Mouse (Mus musculus) T-helper 2 cell (primary cell): ENCODE measurements at regions not wholly inside any gene's neighbourhood (a gene's known extent, or its start where the extent isn't known, plus 50 kb on each side); places are given as distances from the start of the nearest gene placed in this dataset.

ENCODE experiments used
- in situ Hi-C: fragments of 300-600 bp; cut with MboI, MseI; formaldehyde crosslinking; loops from one replicate; pipeline ENCODE4 v1.15.1; 2025; ENCODE audit warnings: high pct_unique_total_duplicates

DNA sequence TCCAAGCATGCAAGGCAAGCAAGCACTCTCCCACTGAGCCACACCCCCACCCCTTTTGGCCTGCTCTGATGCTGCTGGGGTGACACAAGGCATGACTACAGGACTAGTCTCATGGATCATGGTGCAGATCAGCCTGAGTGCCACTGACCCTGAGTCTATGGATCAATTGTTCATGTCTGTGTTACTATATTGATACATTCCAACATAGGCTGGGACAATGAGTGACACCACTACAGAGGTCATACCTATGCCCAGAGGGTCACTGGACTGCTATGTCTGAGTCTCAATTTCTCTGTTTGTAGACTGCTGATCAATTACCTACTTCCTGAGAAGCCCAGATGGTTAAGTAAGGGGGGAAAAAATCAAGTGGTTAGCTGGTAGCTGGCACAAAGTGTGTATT is 116.5 kb upstream of the Prok2 start:
- in situ Hi-C loops = no loop called here

DNA sequence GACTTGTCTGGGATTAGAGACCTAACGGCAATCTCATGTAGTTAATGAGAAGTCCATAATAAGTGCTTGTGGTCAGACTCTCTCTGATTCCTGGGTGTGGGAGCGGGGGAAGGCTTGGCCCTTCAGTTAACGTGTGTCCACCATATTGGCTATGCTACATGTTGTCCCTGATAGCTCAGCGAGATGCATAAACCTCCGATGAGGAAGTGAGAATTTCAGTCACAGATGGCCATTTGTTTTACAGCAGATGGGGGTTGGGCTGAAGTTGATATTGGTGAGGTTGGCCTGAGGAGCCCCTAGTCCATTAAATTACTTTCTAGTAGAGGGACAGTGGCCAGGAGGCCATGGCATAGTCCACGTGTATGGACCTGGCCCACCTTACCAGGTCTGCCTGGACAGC is 114.6 kb upstream of the Prok2 start:
- in situ Hi-C loops = no loop called here

DNA sequence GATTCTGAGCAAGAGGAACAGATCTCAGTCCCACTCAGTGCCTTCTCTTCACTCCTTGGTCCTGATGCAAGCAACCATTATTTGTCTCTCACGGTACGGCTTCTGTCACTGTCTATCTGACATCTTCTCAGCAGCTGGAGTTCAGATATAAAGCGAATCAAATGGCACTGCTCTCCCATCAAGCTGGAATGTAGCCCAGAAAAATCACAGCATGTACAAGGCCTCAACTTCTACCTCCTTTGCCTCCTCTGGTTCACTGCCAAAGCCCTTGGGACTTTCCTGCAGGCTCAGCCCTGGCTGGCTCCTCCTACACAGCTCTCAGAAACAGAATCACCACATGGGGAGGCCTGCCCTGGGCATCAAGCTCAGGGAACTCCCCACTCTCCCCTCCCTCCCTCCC is 107.1 kb upstream of the Prok2 start:
- in situ Hi-C loops = no loop called here

DNA sequence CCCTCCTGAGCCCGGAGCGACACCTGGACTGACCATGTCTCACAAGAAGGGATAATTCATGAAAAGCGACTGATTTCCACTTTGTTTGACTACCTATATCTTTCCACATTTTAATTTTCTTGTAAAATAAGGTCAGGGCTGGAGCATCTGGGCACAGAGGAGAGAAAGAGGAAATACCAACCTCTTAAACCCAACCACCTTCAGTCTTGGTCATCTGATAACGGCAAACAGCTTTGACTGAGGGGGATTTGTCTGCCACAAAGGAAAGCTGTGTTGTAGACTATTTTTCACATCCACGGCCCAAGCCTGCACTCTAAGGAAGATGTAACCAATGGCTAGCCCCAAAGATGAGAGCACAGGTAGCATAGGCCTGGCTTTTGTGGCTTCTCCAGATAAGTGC is 101.4 kb upstream of the Prok2 start:
- in situ Hi-C loops = no loop called here

DNA sequence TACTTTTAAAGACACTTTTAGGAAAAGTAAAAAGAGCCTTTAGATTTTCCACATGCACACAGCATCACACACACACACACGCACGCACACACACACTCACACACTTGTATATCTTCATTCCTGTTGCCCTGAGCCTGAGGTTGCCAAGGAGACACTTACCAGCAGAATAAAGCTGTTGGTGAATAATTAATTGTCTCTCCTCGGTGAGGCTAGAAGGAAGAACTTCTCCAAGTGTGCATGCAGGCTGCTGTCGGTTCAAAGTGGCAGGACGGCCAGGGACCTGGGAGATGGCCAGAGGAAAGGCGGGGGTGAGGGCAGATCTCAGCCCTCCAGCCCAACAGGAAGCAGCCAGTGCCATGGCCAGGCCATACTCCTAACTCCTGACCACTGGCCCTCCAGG is 98.6 kb upstream of the Prok2 start:
- in situ Hi-C loops = no loop called here

DNA sequence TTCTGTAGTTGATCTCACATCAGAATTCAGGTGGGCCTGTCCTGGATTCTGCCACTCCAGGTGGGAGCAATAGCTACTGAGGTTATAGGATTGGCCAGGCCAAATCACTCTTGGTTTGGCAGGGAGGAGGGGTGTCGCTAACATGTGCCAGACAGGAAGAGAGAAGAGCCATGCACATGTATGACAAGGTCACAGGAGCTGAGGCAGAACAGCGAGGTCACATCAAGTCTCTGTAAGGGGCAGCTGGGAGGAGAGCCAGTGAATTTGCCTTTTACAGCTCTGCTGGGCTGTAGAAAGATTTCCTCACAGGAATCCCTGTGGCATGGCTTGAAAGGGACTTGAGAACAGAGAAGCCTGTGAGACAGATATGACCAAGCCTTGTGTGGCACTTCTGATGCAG is 96.3 kb upstream of the Prok2 start:
- in situ Hi-C loops = no loop called here

DNA sequence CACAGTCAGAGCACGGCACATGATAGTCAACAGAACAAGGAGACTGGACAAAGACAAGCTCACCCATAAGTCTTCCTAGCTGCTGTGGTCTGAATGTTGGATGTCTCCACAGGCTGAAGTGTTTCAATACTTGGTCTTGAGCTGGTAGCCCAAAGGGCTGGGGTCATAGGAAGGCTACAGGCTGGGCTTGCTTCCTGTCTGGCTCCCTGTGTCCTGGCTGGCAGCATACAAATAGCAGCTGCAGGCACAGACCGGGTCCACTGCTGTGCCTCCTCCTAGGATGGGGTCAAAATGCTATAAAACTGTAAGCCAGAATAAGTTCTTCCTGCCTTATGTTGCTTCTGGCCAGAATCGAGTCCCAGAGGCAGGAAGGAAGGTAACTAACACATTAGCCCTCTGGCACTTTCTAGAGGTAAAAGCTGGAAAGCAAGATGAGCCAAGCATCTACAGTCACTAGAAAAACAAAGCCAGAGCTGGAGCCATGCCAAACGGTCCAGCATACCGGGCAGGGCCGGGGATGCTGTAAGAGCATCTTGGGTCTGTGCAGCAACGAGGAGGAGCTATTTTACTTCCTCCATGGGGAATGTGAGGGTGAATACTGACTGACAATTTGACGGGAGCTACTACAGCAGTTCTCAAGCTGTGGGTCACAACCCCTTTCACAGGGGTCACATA is 93.2 kb upstream of the Prok2 start:
- in situ Hi-C loops = no loop called here

DNA sequence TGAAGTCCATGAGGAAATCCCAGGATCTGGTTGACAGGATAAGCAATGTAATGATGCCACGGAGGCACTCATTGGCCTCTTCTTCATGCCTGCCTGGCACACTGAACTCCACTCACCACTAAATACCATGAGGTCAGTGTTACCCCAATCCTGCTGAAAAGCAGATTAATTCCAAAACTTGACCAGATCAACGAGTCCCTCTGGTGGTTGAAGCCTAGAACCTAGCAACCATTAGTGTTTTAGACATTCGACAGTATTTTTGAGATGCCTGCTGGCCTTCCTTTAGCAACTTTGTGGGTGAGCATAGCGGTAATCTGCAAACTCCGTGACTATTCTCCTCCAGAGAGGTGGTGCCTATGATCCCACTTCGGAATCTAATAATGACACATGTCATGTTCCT is 92.3 kb upstream of the Prok2 start:
- in situ Hi-C loops = no loop called here

DNA sequence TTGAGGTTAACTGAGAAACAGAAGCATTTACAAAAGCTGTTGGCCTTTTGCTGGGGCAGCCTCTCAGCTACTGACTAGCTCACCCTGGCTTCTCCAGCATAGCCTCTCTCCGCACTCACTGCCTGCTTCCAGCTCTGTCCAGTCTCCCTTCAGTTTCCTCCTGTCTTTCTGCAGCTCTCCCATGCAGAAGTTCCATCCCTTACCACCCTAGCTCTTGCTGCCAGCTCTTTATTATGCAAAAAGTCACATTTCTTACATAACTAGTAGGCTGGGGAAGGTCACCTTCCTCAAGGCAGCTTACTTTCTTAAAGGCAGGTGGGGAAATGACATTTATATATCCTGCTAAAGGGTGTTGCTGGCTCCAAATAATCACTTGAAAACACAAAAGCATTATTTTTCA is 91.1 kb upstream of the Prok2 start:
- in situ Hi-C loops = no loop called here

DNA sequence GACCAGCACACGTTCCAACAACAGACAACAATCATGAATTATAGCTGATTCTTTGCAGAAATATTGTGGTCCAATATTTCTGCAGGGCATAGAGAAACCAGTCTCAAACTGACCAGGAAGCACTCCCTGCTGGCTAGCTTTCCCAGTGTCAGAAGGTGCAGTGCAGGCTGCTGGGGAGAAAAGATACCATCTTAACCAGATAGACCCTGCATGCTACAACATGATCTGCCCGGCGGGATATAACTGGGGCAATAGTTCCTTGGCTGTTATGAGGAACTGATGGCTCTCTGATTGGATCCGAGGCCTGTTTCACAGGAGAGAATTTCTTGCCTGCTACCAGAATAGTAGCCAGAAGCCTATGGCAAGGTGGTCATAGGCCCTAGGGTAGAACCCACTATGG is 86.9 kb upstream of the Prok2 start:
- in situ Hi-C loops = no loop called here

DNA sequence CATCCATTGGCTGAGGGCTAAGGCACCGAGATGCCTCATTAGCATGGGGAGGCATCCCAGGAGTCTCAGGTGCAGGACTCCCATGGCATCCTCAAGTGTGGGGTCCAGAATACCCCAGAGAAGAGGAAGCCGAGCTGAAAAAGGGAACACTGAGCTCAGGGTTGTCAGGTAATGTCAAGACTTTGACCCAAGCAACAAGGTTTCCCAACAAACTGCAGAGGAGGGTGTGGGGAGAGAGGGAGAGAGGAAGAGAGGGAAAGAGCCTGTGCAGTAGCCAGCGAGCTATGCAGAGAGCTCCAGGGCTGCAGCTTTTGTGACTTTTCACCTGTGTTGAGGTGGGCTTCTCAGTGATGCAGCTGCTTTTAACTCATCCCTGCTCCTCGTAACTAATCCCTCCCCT is 85.7 kb upstream of the Prok2 start:
- in situ Hi-C loops = no loop called here

DNA sequence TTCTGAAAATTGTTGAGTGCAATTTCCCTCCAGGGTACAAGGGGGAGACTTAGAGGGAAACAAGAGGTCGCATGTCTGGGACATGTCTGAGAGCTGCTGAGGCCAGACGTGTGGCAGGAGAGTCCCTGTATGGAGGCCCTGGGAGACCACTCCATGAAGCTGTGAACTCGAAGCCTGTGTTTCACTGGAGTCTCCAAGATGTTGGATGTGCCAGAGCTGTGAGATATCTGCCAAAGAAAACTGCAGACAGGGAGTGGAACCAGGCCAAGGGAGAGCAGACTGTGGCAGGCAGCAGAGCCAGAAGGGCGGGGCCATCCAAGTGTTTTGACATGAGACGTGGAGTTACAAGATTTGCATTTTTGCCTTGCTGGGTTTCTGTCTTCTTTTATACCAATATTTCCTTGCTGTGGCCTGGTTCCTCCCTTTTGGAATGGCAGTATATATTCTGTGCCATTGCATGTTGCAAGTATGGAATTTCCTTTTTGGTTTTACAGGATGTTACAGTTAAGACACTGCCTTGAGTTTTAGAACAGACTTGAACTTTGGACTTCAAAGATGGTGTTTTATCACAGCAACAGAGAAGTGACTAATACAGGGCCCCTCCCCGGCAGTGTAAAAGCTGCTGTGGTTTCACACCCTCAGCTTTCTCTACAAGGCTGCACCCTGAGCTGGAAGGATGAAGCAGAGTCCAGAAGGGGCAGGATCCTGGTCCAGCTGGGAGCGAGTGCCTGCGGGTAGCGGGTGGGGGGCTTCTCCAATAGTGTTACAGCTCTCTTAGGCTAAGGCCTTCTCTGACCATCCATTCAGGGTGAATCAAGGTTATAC is 85.0 kb upstream of the Prok2 start:
- in situ Hi-C loops = no loop called here

DNA sequence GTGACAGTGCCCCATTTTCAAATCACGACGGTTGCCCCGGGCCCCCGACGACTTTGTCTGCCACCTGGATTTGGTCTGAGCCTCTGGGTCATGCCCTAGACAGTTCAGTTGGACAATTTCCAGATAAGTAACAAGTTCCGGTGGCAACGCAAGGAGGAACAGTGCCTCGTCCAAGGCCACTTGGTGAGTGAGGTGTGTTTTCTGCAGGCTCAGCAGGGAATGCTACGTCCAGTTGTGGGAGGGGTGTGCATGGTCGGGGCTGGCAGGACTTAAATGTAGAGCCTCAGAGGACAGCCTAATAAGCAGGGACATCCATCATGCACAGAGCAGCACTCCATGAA is 78.7 kb upstream of the Prok2 start:
- in situ Hi-C loops = no loop called here

DNA sequence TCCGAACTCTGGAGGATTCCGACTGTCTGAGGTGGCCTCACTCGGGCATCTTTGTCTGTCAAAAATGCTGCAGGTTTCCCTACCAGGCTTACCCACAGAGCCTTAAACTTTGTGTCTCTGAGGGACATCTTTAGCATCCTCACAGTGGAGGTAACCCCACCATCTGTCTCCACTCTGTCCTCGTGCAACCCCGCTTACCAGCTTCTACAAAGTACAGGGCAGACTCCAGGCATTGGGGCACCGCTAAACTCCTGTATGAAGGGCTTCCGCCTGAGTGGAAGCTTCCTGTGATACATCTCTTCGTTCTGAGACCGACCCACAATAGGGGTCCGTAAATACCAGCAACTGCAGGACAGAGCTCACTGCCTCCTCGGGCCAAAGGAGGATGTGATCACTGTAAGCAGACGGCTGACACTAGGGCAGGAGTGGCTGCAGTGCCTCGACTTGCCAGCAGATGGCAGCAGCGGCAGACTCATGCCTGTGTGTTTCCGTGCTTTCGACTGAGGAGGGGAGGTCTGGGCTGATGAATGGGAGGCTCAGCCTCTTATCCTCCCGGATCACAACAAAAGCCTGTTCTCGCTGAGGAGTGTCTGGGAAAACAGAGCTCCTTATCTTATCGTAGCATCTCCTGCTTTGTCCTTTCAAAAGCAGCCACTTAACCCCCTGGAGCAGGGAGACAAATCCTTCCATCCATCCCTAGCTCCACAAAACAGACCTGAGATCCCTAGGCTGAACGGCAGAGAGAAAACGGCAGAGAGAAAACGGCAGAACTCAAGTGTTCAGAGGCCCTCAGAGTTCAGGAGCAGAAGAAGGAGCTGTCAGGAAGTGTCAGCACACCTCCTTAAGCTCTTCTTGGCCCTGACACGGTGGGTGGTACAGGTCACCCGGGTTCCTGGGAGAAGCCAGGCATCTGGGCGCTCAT is 78.1 kb upstream of the Prok2 start:
- in situ Hi-C loops = no loop called here

DNA sequence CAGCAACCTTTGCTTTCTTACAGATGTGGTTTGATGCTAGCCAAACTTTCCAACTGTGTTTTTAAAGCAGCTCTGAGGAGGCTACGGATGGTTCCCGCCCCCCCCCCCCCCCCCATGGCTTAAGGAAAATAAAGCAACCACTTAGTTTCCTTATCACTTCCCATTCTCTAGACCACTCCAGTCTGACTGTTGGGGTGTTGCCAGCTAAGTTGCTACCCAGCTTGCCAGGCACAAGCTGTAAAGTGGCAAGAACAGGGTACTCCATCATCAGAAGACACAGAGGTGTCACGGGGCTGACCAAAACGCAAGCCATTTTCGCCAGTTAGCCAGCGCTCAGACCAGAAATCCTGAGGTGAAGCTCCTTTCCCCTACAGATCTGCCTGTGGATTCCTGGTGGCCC is 74.7 kb upstream of the Prok2 start:
- in situ Hi-C loops = no loop called here

DNA sequence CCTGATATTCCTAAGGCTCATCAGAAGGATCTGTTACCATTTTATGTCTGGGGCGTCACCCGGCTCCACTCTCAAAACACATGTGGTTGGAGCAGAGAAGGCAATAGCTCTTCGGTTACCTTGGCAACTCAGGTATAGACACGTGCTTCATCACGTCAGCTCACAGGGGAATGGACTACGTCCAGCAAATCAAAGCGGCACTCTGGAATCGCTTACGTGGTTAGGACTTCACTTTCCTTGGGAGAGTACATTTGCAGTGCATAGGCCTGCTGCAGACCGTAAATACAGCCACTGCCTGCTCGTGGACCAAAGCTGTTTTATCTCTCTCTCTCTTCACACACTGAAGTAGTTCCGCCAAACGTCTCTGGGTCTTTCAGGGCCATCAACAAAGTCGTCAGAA is 74.1 kb upstream of the Prok2 start:
- in situ Hi-C loops = no loop called here

DNA sequence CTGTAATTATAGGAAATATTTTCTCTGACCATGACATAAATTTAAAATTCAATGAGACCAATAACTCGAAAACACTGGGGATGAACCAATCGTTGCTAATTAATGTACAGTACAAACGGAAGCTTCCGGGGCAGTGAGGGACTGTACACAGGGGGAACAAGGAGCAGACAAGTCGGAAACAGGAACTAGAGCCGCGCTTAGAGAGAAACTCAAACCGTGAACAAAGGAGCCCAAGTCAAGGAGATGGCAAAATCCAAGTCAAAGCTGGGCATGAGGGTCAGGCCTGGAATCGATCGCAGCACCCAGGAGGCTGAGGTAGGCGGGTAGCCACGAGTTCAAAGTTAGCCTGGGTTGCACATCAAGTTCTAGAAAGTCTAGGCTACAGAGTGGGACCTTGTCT is 70.2 kb upstream of the Prok2 start:
- in situ Hi-C loops = loop anchor here (10.0 kb wide), 1 partner anchor 728 kb away; no protein-coding TSS in a partner anchor

DNA sequence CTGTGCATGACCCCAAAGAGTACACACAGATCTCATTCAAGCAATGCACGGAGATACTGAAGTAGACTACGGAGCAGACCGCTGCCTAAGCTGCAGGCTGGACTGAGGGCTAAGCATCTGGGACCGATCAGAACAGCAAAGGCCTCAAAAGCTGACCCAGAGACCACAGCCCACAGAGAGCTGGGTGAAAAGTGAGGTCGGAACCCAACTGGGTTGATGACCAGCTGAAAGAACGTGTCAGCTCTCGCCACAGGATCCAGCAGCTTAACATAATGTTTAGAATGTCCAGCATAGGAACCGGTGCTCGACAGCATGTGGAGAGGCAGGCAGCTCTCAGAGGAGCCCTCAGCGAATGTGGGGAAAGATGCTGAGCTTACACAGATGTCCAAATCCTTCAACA is 67.4 kb upstream of the Prok2 start:
- in situ Hi-C loops = loop anchor here (10.0 kb wide), 1 partner anchor 731 kb away; no protein-coding TSS in a partner anchor

DNA sequence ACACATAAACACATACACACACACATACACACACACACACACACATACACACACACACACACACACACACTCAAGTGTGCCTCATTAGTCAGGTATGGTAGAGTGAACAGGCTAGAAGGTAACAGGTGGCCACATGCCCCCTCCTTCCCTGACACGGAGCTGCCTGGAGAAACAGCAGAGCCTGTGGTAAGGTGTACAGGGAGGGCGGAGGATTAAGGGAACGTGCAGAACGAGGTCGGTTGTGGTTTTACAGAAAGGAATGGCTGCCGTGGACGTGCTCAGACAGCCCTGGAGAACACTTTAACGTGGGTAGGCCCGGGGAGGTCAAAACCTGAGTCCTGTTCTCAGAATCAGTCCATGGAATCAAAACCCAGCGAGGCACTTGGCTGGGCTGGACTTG is 66.2 kb upstream of the Prok2 start:
- in situ Hi-C loops = loop anchor here (10.0 kb wide), 1 partner anchor 732 kb away; no protein-coding TSS in a partner anchor

DNA sequence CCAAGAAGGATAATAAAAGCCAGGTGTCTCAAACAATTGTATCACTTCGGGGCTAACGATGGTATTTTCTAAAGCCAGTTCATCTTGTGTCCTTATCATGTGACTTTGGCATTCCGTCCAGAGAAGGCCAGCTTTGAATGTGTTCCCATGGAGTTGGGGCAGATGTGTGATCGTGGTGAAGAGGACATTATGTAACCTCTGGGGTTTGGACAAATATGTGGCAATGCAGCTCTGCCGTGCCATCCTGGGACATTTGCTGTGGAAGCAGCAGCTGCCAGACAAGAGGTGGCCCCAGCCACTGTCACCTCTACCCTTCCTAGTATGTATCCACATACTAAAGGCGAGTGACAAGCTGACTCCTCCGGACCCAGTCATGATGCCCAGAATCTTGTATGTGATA is 60.8 kb upstream of the Prok2 start:
- in situ Hi-C loops = loop anchor here (10.0 kb wide), 1 partner anchor 392 kb away; no protein-coding TSS in a partner anchor

DNA sequence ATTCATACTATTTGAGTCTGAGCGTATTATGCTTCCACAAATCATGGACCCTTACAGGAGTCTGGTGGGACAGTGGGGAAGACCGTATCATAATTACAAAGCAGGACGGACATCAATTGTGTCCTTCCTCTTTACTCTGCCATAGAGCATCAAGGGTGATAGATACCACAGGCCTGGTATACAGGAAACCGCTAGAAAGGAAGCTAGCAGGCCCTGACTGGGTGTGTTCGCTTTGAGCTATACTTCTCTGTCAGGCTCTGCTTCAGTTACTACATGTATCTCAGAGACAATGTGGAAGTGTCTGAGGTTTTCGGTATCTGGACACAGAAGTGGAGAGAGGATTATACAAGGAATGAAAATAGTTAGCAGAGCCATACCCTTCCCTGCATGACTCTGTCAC is 59.0 kb upstream of the Prok2 start:
- in situ Hi-C loops = loop anchor here (10.0 kb wide), 1 partner anchor 390 kb away; no protein-coding TSS in a partner anchor

DNA sequence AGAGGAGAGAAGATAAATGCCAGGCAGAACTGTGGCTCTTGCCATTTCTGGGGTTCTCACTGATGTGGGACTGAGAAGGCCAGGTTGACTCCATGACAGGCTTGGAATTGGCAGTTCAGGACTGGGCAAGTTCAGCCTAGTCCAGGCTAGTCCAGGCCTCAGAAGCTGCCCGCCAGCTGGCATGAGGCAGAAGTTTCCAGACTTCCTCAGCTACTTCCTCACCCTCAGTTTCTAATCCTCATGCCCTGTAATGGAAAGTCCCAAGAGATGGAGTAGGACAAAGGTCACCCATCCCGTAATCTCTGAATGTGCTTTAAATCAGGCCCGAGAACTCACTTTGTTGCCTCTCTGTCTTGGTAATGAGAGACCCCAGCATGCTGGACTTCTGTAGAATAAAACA is 58.6 kb upstream of the Prok2 start:
- in situ Hi-C loops = loop anchor here (10.0 kb wide), 1 partner anchor 390 kb away; no protein-coding TSS in a partner anchor
